Mouse (Mus musculus) embryonic fibroblast, embryonic 13.5 days (primary cell): ENCODE measurements at regions not wholly inside any gene's neighbourhood (a gene's known extent, or its start where the extent isn't known, plus 50 kb on each side); places are given as distances from the start of the nearest gene placed in this dataset.

Experiments
- CTCF ChIP-seq: IDR thresholded peaks from 2 replicates; pipeline ENCODE4 v1.5.1; 2011; ENCODE audit warnings: mild to moderate bottlenecking, control low read depth, low read length, moderate library complexity, borderline replicate concordance; ENCODE audit not compliant: insufficient read depth
- POLR2A ChIP-seq: IDR thresholded peaks from 2 replicates; pipeline ENCODE4 v1.6.1; 2011; ENCODE audit warnings: low read depth, mild to moderate bottlenecking, control low read depth, low read length, moderate library complexity

DNA sequence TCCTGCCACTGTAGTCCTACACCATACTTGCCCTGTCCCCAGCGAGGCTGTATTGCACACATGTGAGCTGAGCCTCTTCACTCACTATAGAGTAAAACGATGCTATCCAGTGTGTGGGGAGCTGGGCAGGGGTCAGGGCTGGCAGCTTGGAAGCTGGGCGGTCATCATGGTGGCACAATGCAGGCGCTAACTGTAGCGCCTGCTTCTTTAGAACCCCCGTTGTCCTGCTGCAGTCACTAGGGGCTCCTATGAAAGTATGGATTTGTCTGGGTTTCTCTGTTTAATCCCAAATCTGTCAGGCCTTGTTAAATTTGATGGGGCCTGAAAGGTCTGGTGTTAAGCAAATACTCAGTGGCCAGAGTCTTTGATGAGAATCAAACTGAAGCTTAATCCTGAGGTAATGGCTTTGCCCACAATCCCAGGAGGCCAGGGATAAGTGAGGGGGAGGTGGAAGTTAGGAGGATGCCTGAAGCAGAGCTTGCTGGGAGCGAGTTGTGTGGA, 225.8 kb upstream of the Nxpe4 start:
- no peak for TF ChIP-seq CTCF
- no peak for TF ChIP-seq POLR2A
